Mouse (Mus musculus): Measurements from ENCODE around the gene Mrfap1.

GRCm38 (mm10) chr5:36807106-36807505 lies 10.5 kb upstream of the Mrfap1 start:
- TF ChIP-seq POLR2A (IDR thresholded peaks at IDR 0.05; ENCODE audit: control insufficient read depth, extremely low read depth, insufficient read depth, low read length, poor library complexity) (no peak), CTCF (IDR thresholded peaks at IDR 0.05; ENCODE audit: borderline replicate concordance, control insufficient read depth, extremely low read depth, insufficient read depth, low read length, poor library complexity) (no peak)

All from thymus, adult 2 months (tissue).